ENCODE assay signal across 8 mouse cellular contexts in the genomic region with DNA sequence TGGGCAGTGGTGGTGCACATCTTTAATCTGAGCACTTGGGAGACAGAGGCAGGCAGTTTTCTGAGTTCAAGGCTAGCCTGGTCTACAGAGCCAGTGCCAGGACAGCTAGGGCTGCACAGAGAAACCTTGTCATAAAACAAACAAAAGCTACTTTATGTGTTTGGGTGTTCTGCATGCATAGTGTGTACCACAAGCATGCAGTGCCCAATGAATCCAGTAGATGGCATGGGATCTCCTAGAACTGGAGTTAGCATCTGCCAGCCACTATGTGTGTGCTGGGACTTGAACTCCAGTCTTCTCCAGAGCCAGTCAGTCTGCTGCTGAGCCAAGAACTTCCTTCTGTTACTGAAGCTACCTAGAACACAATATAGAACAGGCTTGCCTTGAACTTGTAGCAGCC. TPM values are rescaled to one million over a fixed set of nuclear protein-coding genes. Genes with fewer than 3 reads are reported as not detected.
A peak's percentile ranks its signal among the peaks of the same experiment; 100 is the strongest.
DNase-seq lines count a peak whose midpoint lies in the region; ATAC-seq lines count a peak whose summit lies in the region.

No protein-coding gene starts in this region.

- H3K27me3 ChIP-seq in hindbrain, embryonic 14.5 days (ENCODE audit: control insufficient read depth, insufficient read depth, low read length): no peaks in the 10 kb centered on the region
- H3K27me3 ChIP-seq in liver, embryonic 15.5 days: no peaks in the 10 kb centered on the region
- no peaks in the 10 kb centered on the region for H3K27me3 ChIP-seq in neural tube, embryonic 15.5 days (replicated peaks)

- H3K4me1 ChIP-seq in hindbrain, embryonic 14.5 days (replicated peaks; ENCODE audit: control insufficient read depth, insufficient read depth, low read length): peaks cover 37% of the 10 kb centered on the region
- H3K4me1 ChIP-seq in liver, embryonic 15.5 days (replicated peaks): peaks cover 54% of the 10 kb centered on the region
- peaks cover 65% of the 10 kb centered on the region for H3K4me1 ChIP-seq in neural tube, embryonic 15.5 days

- 0 out of 2 replicates have a peak overlapping the region, but pooled peaks have one; percentile 87 for H3K9ac ChIP-seq in hindbrain, embryonic 14.5 days
- no peak overlapping the region for H3K9ac ChIP-seq in liver, embryonic 15.5 days
- peak overlapping the region; percentile 83 for H3K9ac ChIP-seq in neural tube, embryonic 15.5 days (replicated peaks)

- no peak for ATAC-seq in hindbrain, embryonic 14.5 days (ENCODE audit: low FRiP score)
- ATAC-seq in liver, embryonic 15.5 days (ENCODE audit: insufficient read depth): no peak
- no peak for ATAC-seq in neural tube, embryonic 15.5 days (ENCODE audit: low FRiP score)

- intact Hi-C loops in left cerebral cortex, postnatal 36 days (cut with DNase I): loop anchor here (2.0 kb wide), 1 partner anchor 13 kb away; the partner anchor contains the start of gene Acadvl

- peak overlapping the region; percentile 84 for H3K4me2 ChIP-seq in hindbrain, embryonic 14.5 days (replicated peaks)
- peak overlapping the region; percentile 100 for H3K4me2 ChIP-seq in liver, embryonic 15.5 days
- peak overlapping the region; percentile 79 for H3K4me2 ChIP-seq in neural tube, embryonic 15.5 days

- peak; percentile 67 to 78 for DNase-seq in spleen, postnatal 4 days (ENCODE audit: low spot score in 2 of 2)
- DNase-seq in spleen, adult 12 weeks (ENCODE audit: low spot score): no peak
- peak; percentile 59 for DNase-seq in embryo, embryonic 11 days
- DNase-seq in hindbrain, embryonic 14.5 days (ENCODE audit: low spot score): no peak
- no peak for DNase-seq in left cerebral cortex, postnatal 36 days (ENCODE audit: low spot score in 2 of 2)
- no peak for DNase-seq in urinary bladder, postnatal 4 days (ENCODE audit: low spot score in 2 of 2)

- no peaks in the 10 kb centered on the region for H3K9me3 ChIP-seq in hindbrain, embryonic 14.5 days (ENCODE audit: control insufficient read depth, low read length)
- no peaks in the 10 kb centered on the region for H3K9me3 ChIP-seq in liver, embryonic 15.5 days (replicated peaks)
- no peaks in the 10 kb centered on the region for H3K9me3 ChIP-seq in neural tube, embryonic 15.5 days (replicated peaks)

- peaks cover 46% of the 10 kb centered on the region for H3K36me3 ChIP-seq in hindbrain, embryonic 14.5 days (replicated peaks; ENCODE audit: control insufficient read depth, insufficient read depth)
- H3K36me3 ChIP-seq in liver, embryonic 15.5 days (replicated peaks): peaks cover 47% of the 10 kb centered on the region
- peaks cover 46% of the 10 kb centered on the region for H3K36me3 ChIP-seq in neural tube, embryonic 15.5 days

- H3K27ac ChIP-seq in hindbrain, embryonic 14.5 days: no peak overlapping the region
- H3K27ac ChIP-seq in liver, embryonic 15.5 days (replicated peaks): no peak overlapping the region
- no peak overlapping the region for H3K27ac ChIP-seq in neural tube, embryonic 15.5 days (replicated peaks)

- peak overlapping the region; percentile 78 for H3K4me3 ChIP-seq in hindbrain, embryonic 14.5 days (replicated peaks; ENCODE audit: low read length)
- H3K4me3 ChIP-seq in liver, embryonic 15.5 days (replicated peaks): peak overlapping the region; percentile 73; the same call in 1 of the 2 replicates
- peak overlapping the region; percentile 84 for H3K4me3 ChIP-seq in neural tube, embryonic 15.5 days (replicated peaks)

RNA-seq across cellular contexts. Expression of gene Dvl2, which starts 1.5 kb away (rescaled TPM):
- 17.9 and 20.9 TPM in 2 replicates for polyA plus RNA-seq in hindbrain, embryonic 14.5 days (2014; fragmentation: Nextera tagmentation; extraction: Ambion mirVana)
- polyA plus RNA-seq in liver, embryonic 15.5 days (2015; fragmentation: Nextera tagmentation; extraction: Ambion mirVana): 5.3 and 5.5 TPM in 2 replicates
- 22.6 and 25.1 TPM in 2 replicates for polyA plus RNA-seq in neural tube, embryonic 15.5 days (2015; fragmentation: Nextera tagmentation; extraction: Ambion mirVana)
- 10 to 100 TPM; 25.4 to 36.0 TPM for total RNA-seq in left cerebral cortex, postnatal 36 days (2021)

RNA-seq across cellular contexts. Expression of gene Phf23, which starts 6.3 kb away (rescaled TPM):
- polyA plus RNA-seq in hindbrain, embryonic 14.5 days (2014; fragmentation: Nextera tagmentation; extraction: Ambion mirVana): 38.0 and 38.4 TPM in 2 replicates
- polyA plus RNA-seq in liver, embryonic 15.5 days (2015; fragmentation: Nextera tagmentation; extraction: Ambion mirVana): 23.1 and 24.0 TPM in 2 replicates
- 53.5 and 57.8 TPM in 2 replicates for polyA plus RNA-seq in neural tube, embryonic 15.5 days (2015; fragmentation: Nextera tagmentation; extraction: Ambion mirVana)
- total RNA-seq in left cerebral cortex, postnatal 36 days (2021): 10 to 100 TPM; 41.3 to 46.1 TPM

RNA-seq across cellular contexts. Expression of gene Gabarap, which starts 10.9 kb away (rescaled TPM):
- polyA plus RNA-seq in hindbrain, embryonic 14.5 days (2014; fragmentation: Nextera tagmentation; extraction: Ambion mirVana): 624 and 628 TPM in 2 replicates
- polyA plus RNA-seq in liver, embryonic 15.5 days (2015; fragmentation: Nextera tagmentation; extraction: Ambion mirVana): 252 and 262 TPM in 2 replicates
- 549 and 565 TPM in 2 replicates for polyA plus RNA-seq in neural tube, embryonic 15.5 days (2015; fragmentation: Nextera tagmentation; extraction: Ambion mirVana)
- 100 to 1,000 TPM; 199 to 219 TPM for total RNA-seq in left cerebral cortex, postnatal 36 days (2021)

RNA-seq across cellular contexts. Expression of gene Acadvl, which starts 13.3 kb away (rescaled TPM):
- 49.9 and 56.1 TPM in 2 replicates for polyA plus RNA-seq in hindbrain, embryonic 14.5 days (2014; fragmentation: Nextera tagmentation; extraction: Ambion mirVana)
- 111 and 124 TPM in 2 replicates for polyA plus RNA-seq in liver, embryonic 15.5 days (2015; fragmentation: Nextera tagmentation; extraction: Ambion mirVana)
- 61.7 and 65.7 TPM in 2 replicates for polyA plus RNA-seq in neural tube, embryonic 15.5 days (2015; fragmentation: Nextera tagmentation; extraction: Ambion mirVana)
- total RNA-seq in left cerebral cortex, postnatal 36 days (2021): 10 to 100 TPM; 54.3 to 58.5 TPM

RNA-seq across cellular contexts. Expression of gene Dlg4, which starts 14.9 kb away (rescaled TPM):
- 25.6 and 26.6 TPM in 2 replicates for polyA plus RNA-seq in hindbrain, embryonic 14.5 days (2014; fragmentation: Nextera tagmentation; extraction: Ambion mirVana)
- 0.63 and 0.93 TPM in 2 replicates for polyA plus RNA-seq in liver, embryonic 15.5 days (2015; fragmentation: Nextera tagmentation; extraction: Ambion mirVana)
- polyA plus RNA-seq in neural tube, embryonic 15.5 days (2015; fragmentation: Nextera tagmentation; extraction: Ambion mirVana): 20.1 and 24.7 TPM in 2 replicates
- 100 to 1,000 TPM; 867 to 894 TPM for total RNA-seq in left cerebral cortex, postnatal 36 days (2021)

Comparison
In these comparisons a context has a peak if more than half of its experiments do, and no peak if none do; other contexts are left out.
1. DNase-seq: peak in spleen, postnatal 4 days (2 of 2) and embryo, embryonic 11 days (single experiment); none in spleen, adult 12 weeks (single experiment), hindbrain, embryonic 14.5 days (single experiment), left cerebral cortex, postnatal 36 days (0 of 2) and urinary bladder, postnatal 4 days (0 of 2).
2. Peak in every context shown above with its lines, with median percentiles within 50 percentile points of each other: H3K4me2 ChIP-seq and H3K4me3 ChIP-seq.